ENCODE assay signal across 22 mouse cellular contexts in genomic region chr13:37149961-37150360, GRCm38 (mm10).
A peak's percentile ranks its signal among the peaks of the same experiment; 100 is the strongest.
DNase-seq lines count a peak whose midpoint lies in the region; ATAC-seq lines count a peak whose summit lies in the region.
"Had no signal": no experiment of that assay in that cellular context is flagged by ENCODE, and none has a peak within 500 bp of the region (broad histone marks: within the 10 kb centered on the region; RNA-seq: fewer than 3 reads in every experiment).

No protein-coding gene starts in this region.

- 97% methylated on average over 1 of the region's 1 CpGs for WGBS in hindbrain, embryonic 16.5 days

- H3K4me1 ChIP-seq in hindbrain, embryonic 16.5 days (ENCODE audit: control insufficient read depth, insufficient read depth, low read depth, low read length): no peaks in the 10 kb centered on the region
- H3K4me1 ChIP-seq: hindbrain, embryonic 12.5 days; intestine, embryonic 15.5 days had no signal

- H3K27me3 ChIP-seq in hindbrain, embryonic 16.5 days (replicated peaks; ENCODE audit: control insufficient read depth, insufficient read depth, low read length): no peaks in the 10 kb centered on the region
- H3K27me3 ChIP-seq: forebrain, embryonic 13.5 days; hindbrain, embryonic 12.5 days; hindbrain, embryonic 15.5 days; intestine, embryonic 15.5 days had no signal

- H3K27ac ChIP-seq in hindbrain, embryonic 16.5 days (ENCODE audit: low read depth, low read length): no peak overlapping the region
- H3K27ac ChIP-seq: forebrain, embryonic 10.5 days; forebrain, embryonic 13.5 days; hindbrain, embryonic 12.5 days; hindbrain, embryonic 15.5 days; intestine, embryonic 15.5 days had no signal

- H3K36me3 ChIP-seq in hindbrain, embryonic 16.5 days (ENCODE audit: control insufficient read depth, insufficient read depth, low read length): no peaks in the 10 kb centered on the region
- H3K36me3 ChIP-seq: forebrain, embryonic 10.5 days; hindbrain, embryonic 12.5 days; hindbrain, embryonic 15.5 days; intestine, embryonic 15.5 days had no signal

- peak; percentile 6 to 40 for DNase-seq in heart, adult 9 months (ENCODE audit: low spot score in 2 of 2)
- DNase-seq in heart, postnatal 4 days: no peak
- no peak for DNase-seq in layer of hippocampus, postnatal 36 days
- DNase-seq: adrenal gland, adult 2 months; cerebellum, adult 11-12 months; cerebellum, adult 8-10 months; cerebellum, postnatal 10 days; cerebellum, postnatal 36 days; embryo, embryonic 11 days; gastrocnemius, postnatal 10 days; gastrocnemius, postnatal 36 days had no signal

- H3K4me2 ChIP-seq in hindbrain, embryonic 16.5 days (ENCODE audit: low read length): no peak overlapping the region
- H3K4me2 ChIP-seq: forebrain, embryonic 13.5 days; heart, embryonic 11.5 days; hindbrain, embryonic 12.5 days; hindbrain, embryonic 15.5 days; intestine, embryonic 15.5 days had no signal

- H3K4me3 ChIP-seq in hindbrain, embryonic 16.5 days (ENCODE audit: low read length): no peak overlapping the region
- H3K4me3 ChIP-seq: forebrain, embryonic 10.5 days; forebrain, embryonic 13.5 days; hindbrain, embryonic 12.5 days; hindbrain, embryonic 15.5 days; intestine, embryonic 15.5 days had no signal

- H3K9ac ChIP-seq in hindbrain, embryonic 16.5 days (ENCODE audit: low read depth, low read length): no peak overlapping the region
- H3K9ac ChIP-seq: forebrain, embryonic 13.5 days; hindbrain, embryonic 12.5 days; hindbrain, embryonic 15.5 days; intestine, embryonic 15.5 days had no signal

- H3K9me3 ChIP-seq in hindbrain, embryonic 16.5 days (ENCODE audit: control insufficient read depth, low read length): no peaks in the 10 kb centered on the region
- H3K9me3 ChIP-seq: forebrain, embryonic 10.5 days; forebrain, embryonic 13.5 days; hindbrain, embryonic 12.5 days; hindbrain, embryonic 15.5 days; intestine, embryonic 15.5 days had no signal

- ATAC-seq in granulocyte monocyte progenitor cell, adult 5-6 weeks (replicated peaks; ENCODE audit: poor library complexity, severe bottlenecking): peak; percentile 44; the same call in 1 of the 2 replicates
- peak; percentile 64 for ATAC-seq in megakaryocyte, adult 5-6 weeks (ENCODE audit: poor library complexity, severe bottlenecking)
- no peak for ATAC-seq in hindbrain, embryonic 16.5 days
- ATAC-seq: CD4-positive, CD25-positive, alpha-beta regulatory T cell, adult 4 months; forebrain, embryonic 13.5 days; forebrain, embryonic 16.5 days; intestine, embryonic 15.5 days had no signal

Comparison
In these comparisons a context has a peak if more than half of its experiments do, and no peak if none do; other contexts are left out.
1. DNase-seq: peak in heart, adult 9 months (2 of 2); none in heart, postnatal 4 days (single experiment) and layer of hippocampus, postnatal 36 days (0 of 2).